Mouse (Mus musculus): ENCODE measurements around the gene Gstm5.

Gstm5 gene

DNA sequence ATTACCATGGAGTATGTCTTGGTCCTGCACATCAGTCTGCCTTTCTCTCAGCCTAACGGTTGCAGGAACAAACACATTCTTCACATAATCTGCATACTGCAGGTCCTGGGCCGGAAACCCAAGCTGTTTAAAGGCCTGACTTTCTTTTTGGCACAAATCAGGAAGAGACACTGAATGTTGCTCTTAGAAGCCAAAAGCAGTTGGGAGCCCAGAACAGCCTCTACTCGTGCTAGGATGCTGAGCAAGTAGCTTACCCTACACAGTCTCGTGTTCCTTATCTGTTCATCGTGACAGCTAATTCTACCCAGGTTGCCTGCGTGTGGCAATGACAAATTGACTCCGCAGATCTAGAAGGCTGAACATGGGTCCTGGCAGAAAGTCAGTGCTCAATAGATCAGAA lies 44.9 kb downstream of the Gstm5 start:
- TF ChIP-seq GATA4 (IDR thresholded peaks at IDR 0.05; ENCODE audit: insufficient replicate concordance, low read length) = no peak

DNA sequence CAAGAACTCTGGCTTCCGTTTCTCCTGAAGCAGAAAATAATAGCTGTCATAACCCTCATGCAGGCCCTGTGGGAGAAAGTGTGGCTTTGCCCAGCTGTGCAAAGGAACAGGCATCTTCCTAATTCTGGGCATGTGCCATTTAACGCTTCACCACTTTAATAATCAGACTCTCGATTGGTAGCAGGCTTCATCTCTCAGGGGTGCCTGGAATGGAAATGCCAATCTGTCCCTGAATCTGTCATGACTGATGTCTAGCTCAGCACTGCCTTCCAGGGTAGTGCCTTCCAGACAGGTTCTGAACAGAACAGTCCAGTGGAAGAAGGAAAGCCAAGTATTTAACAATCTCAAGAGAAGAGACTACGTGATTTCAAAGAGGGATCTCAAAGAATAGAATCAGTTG lies 45.6 kb downstream of the Gstm5 start:
- TF ChIP-seq GATA4 (IDR thresholded peaks at IDR 0.05; ENCODE audit: insufficient replicate concordance, low read length) = no peak

DNA sequence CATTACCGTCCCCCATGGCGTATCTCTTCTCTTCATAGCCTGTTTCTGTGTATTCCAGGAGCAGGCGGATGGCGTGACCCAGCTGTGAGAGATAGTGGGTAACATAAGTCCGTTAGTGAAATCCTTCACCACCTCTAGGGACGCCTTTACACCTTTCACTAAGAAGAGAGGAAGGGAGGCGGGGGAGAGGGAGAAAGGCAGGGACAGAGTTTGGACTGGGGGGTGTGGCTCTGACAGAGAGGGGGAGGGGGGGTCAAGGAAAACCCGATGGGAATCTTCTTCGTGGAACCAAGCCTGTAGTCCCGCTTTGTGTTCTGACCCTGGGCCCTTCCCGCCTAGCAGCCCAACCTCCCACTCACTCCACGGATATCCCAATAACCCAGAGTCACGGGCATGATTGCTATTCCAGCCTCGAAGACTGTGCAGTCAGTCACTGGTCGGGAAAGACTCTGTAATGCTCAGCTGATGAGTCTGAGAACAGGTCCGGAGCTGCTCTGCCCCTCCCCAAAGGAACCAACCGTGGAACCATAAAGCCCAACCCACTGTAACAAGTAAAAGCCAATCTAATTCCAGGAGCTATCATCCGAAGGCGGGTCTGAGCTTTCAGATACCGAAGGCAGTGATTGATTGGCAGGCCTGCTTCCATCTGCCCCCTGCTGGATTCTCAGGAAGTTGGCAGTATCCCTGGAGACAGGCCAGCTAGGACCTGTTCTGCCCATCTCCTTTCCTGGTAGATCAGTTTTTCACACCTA lies 47.8 kb downstream of the Gstm5 start, which contains the start of gene Gstm6:
Gene Gstm6, minus strand, starts transcription at position 511 of the 752 bp plus-strand sequence.
- no peak for TF ChIP-seq GATA4 (IDR thresholded peaks at IDR 0.05; ENCODE audit: insufficient replicate concordance, low read length)

DNA sequence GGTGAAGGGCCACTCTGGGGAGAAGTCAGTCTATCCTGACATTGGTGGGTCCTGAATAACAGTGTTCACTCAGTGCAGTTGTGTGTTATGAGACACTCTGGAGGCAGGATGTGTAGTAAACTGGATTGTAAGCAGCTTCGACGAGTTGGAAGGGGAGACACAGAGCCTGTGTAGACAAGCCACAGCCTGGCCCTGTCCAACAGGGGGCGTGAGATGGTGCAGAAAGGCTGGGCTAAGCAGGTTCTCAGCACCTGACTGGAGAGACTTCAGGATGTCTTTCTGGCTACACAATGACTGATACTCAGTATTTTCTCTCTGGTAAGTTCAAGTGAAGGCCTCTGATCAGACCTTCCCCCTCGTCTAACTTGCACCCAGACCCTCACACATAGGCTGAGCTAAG lies 50.1 kb downstream of the Gstm5 start:
- TF ChIP-seq GATA4 (IDR thresholded peaks at IDR 0.05; ENCODE audit: insufficient replicate concordance, low read length) = no peak

All from liver, adult (tissue).